35 mouse cellular contexts compared by ENCODE assay signal in genomic region chr11:109466987-109467386, GRCm38 (mm10). TPM values are rescaled to one million over a fixed set of nuclear protein-coding genes. Genes with fewer than 3 reads are reported as not detected.
A peak's percentile ranks its signal among the peaks of the same experiment; 100 is the strongest.
DNase-seq lines count a peak whose midpoint lies in the region; ATAC-seq and TF ChIP-seq lines count a peak whose summit lies in the region.
"Had no signal": no experiment of that assay in that cellular context is flagged by ENCODE, and none has a peak within 500 bp of the region (broad histone marks: within the 10 kb centered on the region; RNA-seq: fewer than 3 reads in every experiment).

No protein-coding gene starts in this region.

- ATAC-seq in heart, embryonic 12.5 days (ENCODE audit: insufficient number of reproducible peaks, low FRiP score): no peak
- no peak for ATAC-seq in lung, embryonic 14.5 days (ENCODE audit: insufficient read depth)
- ATAC-seq: forebrain, embryonic 16.5 days; hindbrain, postnatal 0 days; intestine, embryonic 15.5 days; midbrain, embryonic 15.5 days; Patski had no signal

- H3K4me2 ChIP-seq in heart, embryonic 12.5 days: no peak overlapping the region
- no peak overlapping the region for H3K4me2 ChIP-seq in lung, embryonic 14.5 days
- H3K4me2 ChIP-seq: heart, embryonic 13.5 days; hindbrain, embryonic 12.5 days; intestine, embryonic 15.5 days; limb, embryonic 12.5 days; midbrain, embryonic 15.5 days; neural tube, embryonic 15.5 days had no signal

- H3K4me3 ChIP-seq in heart, embryonic 12.5 days: no peak overlapping the region
- no peak overlapping the region for H3K4me3 ChIP-seq in lung, embryonic 14.5 days (ENCODE audit: low read depth, low read length)
- H3K4me3 ChIP-seq in lung, adult 2 months (replicated peaks; ENCODE audit: extremely low read depth, low read depth, low read length): no peak overlapping the region
- H3K4me3 ChIP-seq in cerebellum, adult 2 months (replicated peaks; ENCODE audit: insufficient read depth, low read depth, low read length): no peak overlapping the region
- H3K4me3 ChIP-seq: erythroblast, embryonic 14.5 days; gastrocnemius, adult 2 months; heart, embryonic 13.5 days; hindbrain, embryonic 12.5 days; intestine, embryonic 15.5 days; left cerebral cortex, adult 2 months; limb, embryonic 12.5 days; midbrain, embryonic 15.5 days; neural tube, embryonic 15.5 days had no signal

- DNase-seq in adrenal gland, postnatal 14 days: peak; percentile 24
- no peak for DNase-seq in adrenal gland, postnatal 4 days (ENCODE audit: low spot score in 2 of 2)
- peak; percentile 49 for DNase-seq in heart, postnatal 4 days
- DNase-seq in lung, embryonic 14.5 days: peak; percentile 25
- no peak for DNase-seq in lung, adult 2 months
- no peak for DNase-seq in cerebellum, adult 2 months
- DNase-seq: cerebellum, postnatal 10 days; gastrocnemius, adult 2 months; gastrocnemius, postnatal 36 days; kidney, adult 8-10 months; lung, postnatal 10 days; retina, postnatal 1 day; right cerebral cortex, postnatal 14 days had no signal

- H3K36me3 ChIP-seq in heart, embryonic 12.5 days: peaks cover 19% of the 10 kb centered on the region
- H3K36me3 ChIP-seq in lung, embryonic 14.5 days (ENCODE audit: insufficient read depth): 0 out of 2 replicates have a peak, but pooled peaks cover 9% of the 10 kb centered on the region
- H3K36me3 ChIP-seq: intestine, embryonic 15.5 days; limb, embryonic 12.5 days; midbrain, embryonic 15.5 days; neural tube, embryonic 15.5 days had no signal

- no peak for TF ChIP-seq POLR2A in lung, adult 2 months (IDR thresholded peaks at IDR 0.05; ENCODE audit: borderline replicate concordance, extremely low read depth, low read depth, low read length)
- no peak for TF ChIP-seq POLR2A in cerebellum, adult 2 months (IDR thresholded peaks at IDR 0.05; ENCODE audit: borderline replicate concordance, insufficient read depth, low read length)

- H3K27me3 ChIP-seq in heart, embryonic 12.5 days (replicated peaks): no peaks in the 10 kb centered on the region
- H3K27me3 ChIP-seq in lung, embryonic 14.5 days (ENCODE audit: insufficient read depth, low read length): 0 out of 2 replicates have a peak, but pooled peaks cover 2% of the 10 kb centered on the region
- no peaks in the 10 kb centered on the region for H3K27me3 ChIP-seq in cerebellum, adult 2 months (ENCODE audit: control insufficient read depth, insufficient read depth, low read length)
- H3K27me3 ChIP-seq: heart, embryonic 13.5 days; hindbrain, embryonic 12.5 days; intestine, embryonic 15.5 days; neural tube, embryonic 15.5 days had no signal

- H3K9me3 ChIP-seq in heart, embryonic 12.5 days (replicated peaks): no peaks in the 10 kb centered on the region
- no peaks in the 10 kb centered on the region for H3K9me3 ChIP-seq in lung, embryonic 14.5 days (ENCODE audit: low read depth, low read length)
- H3K9me3 ChIP-seq: heart, embryonic 13.5 days; hindbrain, embryonic 12.5 days; intestine, embryonic 15.5 days; limb, embryonic 12.5 days; midbrain, embryonic 15.5 days; neural tube, embryonic 15.5 days had no signal

- 60% methylated on average over 8 of the region's 8 CpGs for WGBS in heart, embryonic 12.5 days
- 35% methylated on average over 8 of the region's 8 CpGs for WGBS in lung, embryonic 14.5 days
- 46% methylated on average over 8 of the region's 8 CpGs for WGBS in lung, adult 2 months
- 90% methylated on average over 8 of the region's 8 CpGs for WGBS in cerebellum, adult 2 months

- H3K9ac ChIP-seq in heart, embryonic 12.5 days: no peak overlapping the region
- no peak overlapping the region for H3K9ac ChIP-seq in lung, embryonic 14.5 days
- H3K9ac ChIP-seq: heart, embryonic 13.5 days; hindbrain, embryonic 12.5 days; intestine, embryonic 15.5 days; limb, embryonic 12.5 days; midbrain, embryonic 15.5 days; neural tube, embryonic 15.5 days had no signal

- H3K4me1 ChIP-seq in heart, embryonic 12.5 days (replicated peaks): peaks cover 14% of the 10 kb centered on the region
- no peaks in the 10 kb centered on the region for H3K4me1 ChIP-seq in lung, embryonic 14.5 days (ENCODE audit: insufficient read depth)
- H3K4me1 ChIP-seq in lung, adult 2 months (ENCODE audit: control insufficient read depth, insufficient read depth, low read length): no peaks in the 10 kb centered on the region
- H3K4me1 ChIP-seq in cerebellum, adult 2 months (ENCODE audit: control insufficient read depth, insufficient read depth, low read length): no peaks in the 10 kb centered on the region

- H3K27ac ChIP-seq in heart, embryonic 12.5 days (ENCODE audit: poor library complexity, severe bottlenecking): no peak overlapping the region
- H3K27ac ChIP-seq in lung, embryonic 14.5 days (ENCODE audit: low read depth): no peak overlapping the region
- no peak overlapping the region for H3K27ac ChIP-seq in cerebellum, adult 2 months (ENCODE audit: insufficient read depth, low read length)
- H3K27ac ChIP-seq: gastrocnemius, adult 2 months; heart, embryonic 13.5 days; hindbrain, embryonic 12.5 days; hindbrain, postnatal 0 days; intestine, embryonic 15.5 days; kidney, postnatal 0 days; left cerebral cortex, adult 2 months; limb, embryonic 12.5 days; macrophage; midbrain, embryonic 15.5 days; neural tube, embryonic 15.5 days had no signal

- TF ChIP-seq CTCF in lung, embryonic 14.5 days (IDR thresholded peaks at IDR 0.05; ENCODE audit: low read depth): no peak
- no peak for TF ChIP-seq CTCF in lung, adult 2 months (IDR thresholded peaks at IDR 0.05; ENCODE audit: insufficient read depth, low read length)
- TF ChIP-seq CTCF in cerebellum, adult 2 months (IDR thresholded peaks at IDR 0.05; ENCODE audit: borderline replicate concordance, insufficient read depth, low read depth, low read length): no peak

RNA-seq across cellular contexts. Expression of gene Arsg, which starts 6.2 kb away (rescaled TPM):
- 3.3 and 7.0 TPM in 2 replicates for total RNA-seq in adrenal gland, postnatal 14 days (2021)
- 10 to 100 TPM; 10.4 to 14.5 TPM for total RNA-seq in adrenal gland, postnatal 4 days (2021)
- 1 to 10 TPM; 5.2 to 6.1 TPM for total RNA-seq in heart, postnatal 4 days (2021)
- polyA plus RNA-seq in heart, embryonic 12.5 days (2016; fragmentation: Nextera tagmentation; extraction: Ambion mirVana): 4.5 and 5.7 TPM in 2 replicates
- polyA plus RNA-seq in lung, embryonic 14.5 days (2014; fragmentation: Nextera tagmentation; extraction: Ambion mirVana): 2.8 and 5.3 TPM in 2 replicates
- 3.8 and 4.4 TPM in 2 replicates for polyA plus RNA-seq in lung, adult 2 months (2012; rRNA removed)
- polyA plus RNA-seq in cerebellum, adult 2 months (2012; rRNA removed): 39.5 and 47.1 TPM in 2 replicates

RNA-seq across cellular contexts. Expression of gene Slc16a6, which starts 6.4 kb away (rescaled TPM):
- total RNA-seq in adrenal gland, postnatal 14 days (2021): 2.4 and 4.4 TPM in 2 replicates
- 1 to 10 TPM; 5.7 to 9.0 TPM for total RNA-seq in adrenal gland, postnatal 4 days (2021)
- 10 to 100 TPM; 17.9 to 22.6 TPM for total RNA-seq in heart, postnatal 4 days (2021)
- polyA plus RNA-seq in heart, embryonic 12.5 days (2016; fragmentation: Nextera tagmentation; extraction: Ambion mirVana): 10.9 and 11.9 TPM in 2 replicates
- 5.4 and 5.9 TPM in 2 replicates for polyA plus RNA-seq in lung, embryonic 14.5 days (2014; fragmentation: Nextera tagmentation; extraction: Ambion mirVana)
- polyA plus RNA-seq in lung, adult 2 months (2012; rRNA removed): 0.89 and 1.6 TPM in 2 replicates
- 7.9 and 8.9 TPM in 2 replicates for polyA plus RNA-seq in cerebellum, adult 2 months (2012; rRNA removed)

RNA-seq across cellular contexts. Expression of gene Amz2, which starts 41.2 kb away (rescaled TPM):
- 41.0 and 41.1 TPM in 2 replicates for total RNA-seq in adrenal gland, postnatal 14 days (2021)
- 10 to 100 TPM; 55.7 to 61.1 TPM for total RNA-seq in adrenal gland, postnatal 4 days (2021)
- total RNA-seq in heart, postnatal 4 days (2021): 10 to 100 TPM; 46.9 to 49.4 TPM
- polyA plus RNA-seq in heart, embryonic 12.5 days (2016; fragmentation: Nextera tagmentation; extraction: Ambion mirVana): 32.5 and 33.9 TPM in 2 replicates
- polyA plus RNA-seq in lung, embryonic 14.5 days (2014; fragmentation: Nextera tagmentation; extraction: Ambion mirVana): 41.5 and 45.6 TPM in 2 replicates
- polyA plus RNA-seq in lung, adult 2 months (2012; rRNA removed): 22.2 and 40.9 TPM in 2 replicates
- polyA plus RNA-seq in cerebellum, adult 2 months (2012; rRNA removed): 63.8 and 64.1 TPM in 2 replicates

RNA-seq across cellular contexts. Expression of gene 9930022D16Rik, which starts 53.3 kb away (rescaled TPM):
- not detected in 2 replicates for total RNA-seq in adrenal gland, postnatal 14 days (2021)
- total RNA-seq in adrenal gland, postnatal 4 days (2021): not detected
- not detected for total RNA-seq in heart, postnatal 4 days (2021)
- not detected in 2 replicates for polyA plus RNA-seq in heart, embryonic 12.5 days (2016; fragmentation: Nextera tagmentation; extraction: Ambion mirVana)
- polyA plus RNA-seq in lung, embryonic 14.5 days (2014; fragmentation: Nextera tagmentation; extraction: Ambion mirVana): not detected in 2 replicates
- not detected in 2 replicates for polyA plus RNA-seq in lung, adult 2 months (2012; rRNA removed)
- polyA plus RNA-seq in cerebellum, adult 2 months (2012; rRNA removed): not detected in 2 replicates
- total RNA-seq: gastrocnemius, adult 2 months; gastrocnemius, postnatal 36 days; heart, postnatal 14 days; hindbrain, postnatal 0 days; layer of hippocampus, adult 18-20 months; layer of hippocampus, postnatal 10 days; left cerebral cortex, adult 2 months; left cerebral cortex, postnatal 25 days had no signal
- polyA plus RNA-seq: forebrain, embryonic 11.5 days; forebrain, embryonic 16.5 days; heart, embryonic 13.5 days; hindbrain, embryonic 12.5 days; hindbrain, postnatal 0 days; intestine, embryonic 15.5 days; limb, embryonic 12.5 days; liver, embryonic 16.5 days; midbrain, embryonic 15.5 days; Patski; small intestine, adult 2 months; stomach, embryonic 14.5 days had no signal

Comparison
In these comparisons a context has a peak if more than half of its experiments do, and no peak if none do; other contexts are left out.
1. DNase-seq: peak in adrenal gland, postnatal 14 days (single experiment), heart, postnatal 4 days (single experiment) and lung, embryonic 14.5 days (single experiment); none in adrenal gland, postnatal 4 days (0 of 2), lung, adult 2 months (single experiment) and cerebellum, adult 2 months (0 of 2).